Mouse (Mus musculus) hindbrain, embryonic 16.5 days (tissue): ENCODE measurements at regions not wholly inside any gene's neighbourhood (a gene's known extent, or its start where the extent isn't known, plus 50 kb on each side); places are given as distances from the start of the nearest gene placed in this dataset.

Experiments
- ATAC-seq: fragments of 200-750 bp; cut with Nextera tagmentation; 2 replicates; pipeline ENCODE4 v1.8.0; 2017; ENCODE audit warnings: moderate TSS enrichment, moderate library complexity
- H3K27ac ChIP-seq: fragments of 300-500 bp; sonication (generic); 2 replicates; pipeline ENCODE4 v1.5.1; 2014; ENCODE audit warnings: low read depth, mild to moderate bottlenecking, control low read depth, low read length, moderate library complexity
- H3K27me3 ChIP-seq: fragments of 300-500 bp; sonication (generic); replicated peaks from 2 replicates; pipeline ENCODE4 v1.6.1; 2014; ENCODE audit warnings: low read length; ENCODE audit not compliant: control insufficient read depth, insufficient read depth
- H3K36me3 ChIP-seq: fragments of 300-500 bp; sonication (generic); 2 replicates; pipeline ENCODE4 v1.6.1; 2014; ENCODE audit warnings: mild to moderate bottlenecking, low read length, moderate library complexity, mixed read lengths; ENCODE audit not compliant: control insufficient read depth, insufficient read depth
- H3K4me1 ChIP-seq: fragments of 300-500 bp; sonication (generic); 2 replicates; pipeline ENCODE4 v1.6.1; 2014; ENCODE audit warnings: low read depth, low read length; ENCODE audit not compliant: control insufficient read depth, insufficient read depth
- H3K4me2 ChIP-seq: fragments of 300-500 bp; sonication (generic); 2 replicates; pipeline ENCODE4 v1.6.1; 2014; ENCODE audit warnings: mild to moderate bottlenecking, low read length, control low read depth, moderate library complexity
- H3K4me3 ChIP-seq: fragments of 300-500 bp; sonication (generic); 2 replicates; pipeline ENCODE4 v1.5.1; 2014; ENCODE audit warnings: mild to moderate bottlenecking, low read length, control low read depth, moderate library complexity
- H3K9ac ChIP-seq: fragments of 300-500 bp; sonication (generic); 2 replicates; pipeline ENCODE4 v1.6.1; 2014; ENCODE audit warnings: low read depth, mild to moderate bottlenecking, control low read depth, low read length, moderate library complexity
- H3K9me3 ChIP-seq: fragments of 300-500 bp; sonication (generic); 2 replicates; pipeline ENCODE4 v1.6.1; 2014; ENCODE audit warnings: mild to moderate bottlenecking, low read length, moderate library complexity; ENCODE audit not compliant: control insufficient read depth
- WGBS: fragments of 180-500 bp; shearing (Covaris S2); extraction: QIAGEN DNeasy Blood & Tissue Kit; methylation state at CpG from one replicate; pipeline ENCODE4 v1.1.7; 2014; 5-methylcytosine and 5-hydroxymethylcytosine counted together

- Histone ChIP-seq H3K9me3 (no peaks in the 10 kb centered on the region), H3K27me3 (no peaks in the 10 kb centered on the region), H3K9ac (no peak overlapping the region), H3K4me2 (no peak overlapping the region), H3K27ac (no peak overlapping the region), H3K36me3 (no peaks in the 10 kb centered on the region), H3K4me3 (no peak overlapping the region), H3K4me1 (no peaks in the 10 kb centered on the region)
- no peak for ATAC-seq
- 44% methylated on average over 6 of the region's 6 CpGs for WGBS
Measured at GRCm38 (mm10) chr19:15299474-15299873, 647.7 kb downstream of the Psat1 start.

GRCm38 (mm10) chr19:15285016-15285415 lies 662.1 kb downstream of the Psat1 start:
- Histone ChIP-seq H3K4me1 (no peaks in the 10 kb centered on the region), H3K4me3 (no peak overlapping the region), H3K9me3 (no peaks in the 10 kb centered on the region), H3K4me2 (no peak overlapping the region), H3K27me3 (no peaks in the 10 kb centered on the region), H3K36me3 (no peaks in the 10 kb centered on the region), H3K9ac (no peak overlapping the region), H3K27ac (no peak overlapping the region)
- 96% methylated on average over 2 of the region's 2 CpGs for WGBS
- no peak for ATAC-seq

- WGBS: 26% methylated on average over 3 of the region's 3 CpGs
- ATAC-seq: no peak
- Histone ChIP-seq H3K4me1 (no peaks in the 10 kb centered on the region), H3K4me2 (no peak overlapping the region), H3K36me3 (no peaks in the 10 kb centered on the region), H3K27me3 (no peaks in the 10 kb centered on the region), H3K9me3 (no peaks in the 10 kb centered on the region), H3K9ac (no peak overlapping the region), H3K27ac (no peak overlapping the region), H3K4me3 (no peak overlapping the region)
Measured at GRCm38 (mm10) chr19:15242781-15243180, 644.9 kb upstream of the Tle4 start.

DNA sequence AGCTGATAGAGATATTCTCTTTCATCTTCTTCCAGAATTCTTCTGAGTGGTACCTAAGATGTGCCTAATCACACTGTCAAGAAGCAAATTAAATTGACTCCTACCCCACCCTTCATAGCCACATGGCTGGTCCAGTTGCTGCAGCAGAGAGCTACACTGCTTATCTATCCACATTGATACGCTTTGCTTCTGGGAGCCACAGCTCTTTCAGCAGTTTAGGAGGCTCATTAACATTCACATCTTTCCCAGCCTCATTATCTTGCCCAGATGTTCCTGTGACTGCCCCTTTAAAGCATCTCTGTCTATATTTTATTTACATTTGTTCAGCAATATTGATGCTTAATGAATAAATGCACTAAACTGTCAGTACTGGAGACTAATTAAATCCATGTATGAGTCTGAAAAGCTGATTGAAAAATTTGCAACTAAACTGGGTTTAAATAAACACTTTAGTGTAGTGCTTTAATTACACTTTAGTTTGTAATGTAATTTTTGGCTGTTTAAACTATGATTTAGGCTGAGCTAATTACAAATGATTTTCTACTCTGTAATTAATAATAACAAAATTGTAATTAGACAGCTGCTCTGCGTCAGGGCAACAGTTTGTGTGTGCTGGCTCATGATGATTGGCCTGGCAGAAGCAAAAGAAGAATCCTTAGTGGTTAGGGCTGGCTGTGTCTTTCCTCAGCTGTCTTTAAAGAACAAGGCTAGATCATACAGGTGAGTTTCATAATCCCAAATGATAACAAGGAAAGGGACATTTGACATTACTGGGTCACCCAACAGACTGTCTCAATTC lies 632.5 kb upstream of the Tle4 start:
- ATAC-seq: peak; percentile 72
- Histone ChIP-seq H3K4me1 (no peaks in the 10 kb centered on the region), H3K4me2 (no peak overlapping the region), H3K36me3 (no peaks in the 10 kb centered on the region), H3K27ac (no peak overlapping the region), H3K9ac (no peak overlapping the region), H3K4me3 (no peak overlapping the region), H3K9me3 (no peaks in the 10 kb centered on the region), H3K27me3 (no peaks in the 10 kb centered on the region)
- 50% methylated on average over 2 of the region's 2 CpGs for WGBS

DNA sequence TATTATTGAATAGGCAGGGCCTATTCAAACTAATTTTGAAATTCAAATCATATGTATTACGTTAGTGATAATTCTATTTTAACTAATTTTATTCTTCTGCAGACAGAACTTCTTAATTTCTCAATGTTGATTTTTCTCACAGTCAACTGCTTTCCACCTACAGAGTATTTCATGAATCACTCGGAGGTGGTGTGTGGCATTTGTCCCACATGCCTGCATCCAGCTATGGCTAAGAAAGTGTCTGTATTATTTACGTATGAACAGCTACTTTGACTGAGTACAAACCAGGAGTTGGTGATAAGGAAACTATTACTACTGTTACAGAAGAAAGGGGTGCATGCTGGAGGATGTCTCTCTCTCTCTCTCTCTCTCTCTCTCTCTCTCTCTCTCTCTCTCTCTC lies 619.5 kb upstream of the Tle4 start:
- Histone ChIP-seq H3K4me3 (no peak overlapping the region), H3K9ac (no peak overlapping the region), H3K4me2 (no peak overlapping the region), H3K36me3 (no peaks in the 10 kb centered on the region), H3K9me3 (no peaks in the 10 kb centered on the region), H3K27me3 (no peaks in the 10 kb centered on the region), H3K27ac (no peak overlapping the region), H3K4me1 (no peaks in the 10 kb centered on the region)
- 87% methylated on average over 3 of the region's 3 CpGs for WGBS
- ATAC-seq: no peak

- H3K36me3 ChIP-seq: no peaks in the 10 kb centered on the region
- H3K4me2 ChIP-seq: no peak overlapping the region
- ATAC-seq: peak; percentile 45; the same call in 1 of the 2 replicates
- WGBS: 59% methylated on average over 3 of the region's 3 CpGs
- H3K27me3 ChIP-seq: no peaks in the 10 kb centered on the region
- H3K27ac ChIP-seq: no peak overlapping the region
- no peak overlapping the region for H3K9ac ChIP-seq
- H3K4me3 ChIP-seq: no peak overlapping the region
- H3K4me1 ChIP-seq: no peaks in the 10 kb centered on the region
- H3K9me3 ChIP-seq: no peaks in the 10 kb centered on the region
Measured at GRCm38 (mm10) chr19:15214651-15215050, 616.8 kb upstream of the Tle4 start.

DNA sequence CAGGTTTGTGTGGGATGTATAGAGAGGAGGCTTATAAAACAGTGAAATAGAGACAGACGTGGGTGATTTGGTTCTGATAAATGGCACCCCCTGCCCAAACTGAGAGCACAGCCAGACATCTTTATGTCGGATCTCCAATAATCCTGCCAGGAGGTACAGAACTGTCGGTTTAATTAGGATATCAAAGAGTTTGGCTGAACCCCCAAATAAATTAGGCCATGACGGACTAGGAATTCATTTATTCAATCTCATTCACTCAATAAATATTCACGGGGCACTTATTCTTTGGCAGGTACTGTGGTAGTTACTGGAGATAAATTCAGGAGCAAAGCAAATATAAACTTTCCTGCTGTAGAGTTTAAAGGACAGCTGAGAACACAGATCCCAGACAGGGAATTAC lies 615.0 kb upstream of the Tle4 start:
- Histone ChIP-seq H3K27me3 (no peaks in the 10 kb centered on the region), H3K9me3 (no peaks in the 10 kb centered on the region), H3K4me2 (no peak overlapping the region), H3K27ac (no peak overlapping the region), H3K4me1 (no peaks in the 10 kb centered on the region), H3K9ac (no peak overlapping the region), H3K36me3 (no peaks in the 10 kb centered on the region), H3K4me3 (no peak overlapping the region)
- 44% methylated on average over 5 of the region's 5 CpGs for WGBS
- ATAC-seq: no peak

- no peaks in the 10 kb centered on the region for H3K4me1 ChIP-seq
- WGBS: 93% methylated on average over 1 of the region's 1 CpGs
- H3K27me3 ChIP-seq: no peaks in the 10 kb centered on the region
- H3K27ac ChIP-seq: no peak overlapping the region
- no peaks in the 10 kb centered on the region for H3K9me3 ChIP-seq
- H3K4me2 ChIP-seq: no peak overlapping the region
- no peaks in the 10 kb centered on the region for H3K36me3 ChIP-seq
- no peak for ATAC-seq
- no peak overlapping the region for H3K4me3 ChIP-seq
- no peak overlapping the region for H3K9ac ChIP-seq
Measured at GRCm38 (mm10) chr19:15203039-15203438, 605.2 kb upstream of the Tle4 start.

GRCm38 (mm10) chr19:15201262-15201661 lies 603.4 kb upstream of the Tle4 start:
- H3K4me1 ChIP-seq: no peaks in the 10 kb centered on the region
- no peaks in the 10 kb centered on the region for H3K36me3 ChIP-seq
- no peak overlapping the region for H3K4me2 ChIP-seq
- H3K27me3 ChIP-seq: no peaks in the 10 kb centered on the region
- 17% methylated on average over 3 of the region's 3 CpGs for WGBS
- H3K27ac ChIP-seq: no peak overlapping the region
- no peak overlapping the region for H3K4me3 ChIP-seq
- ATAC-seq: no peak; the same call in 1 of the 2 replicates
- H3K9ac ChIP-seq: no peak overlapping the region
- H3K9me3 ChIP-seq: no peaks in the 10 kb centered on the region
